Mouse (Mus musculus) adrenal gland, adult 8-10 months (tissue): ENCODE measurements at regions not wholly inside any gene's neighbourhood (a gene's known extent, or its start where the extent isn't known, plus 50 kb on each side); places are given as distances from the start of the nearest gene placed in this dataset.

Source experiments
- DNase-seq: peaks from one replicate; pipeline ENCODE4 v3.0.0; 2022

DNA sequence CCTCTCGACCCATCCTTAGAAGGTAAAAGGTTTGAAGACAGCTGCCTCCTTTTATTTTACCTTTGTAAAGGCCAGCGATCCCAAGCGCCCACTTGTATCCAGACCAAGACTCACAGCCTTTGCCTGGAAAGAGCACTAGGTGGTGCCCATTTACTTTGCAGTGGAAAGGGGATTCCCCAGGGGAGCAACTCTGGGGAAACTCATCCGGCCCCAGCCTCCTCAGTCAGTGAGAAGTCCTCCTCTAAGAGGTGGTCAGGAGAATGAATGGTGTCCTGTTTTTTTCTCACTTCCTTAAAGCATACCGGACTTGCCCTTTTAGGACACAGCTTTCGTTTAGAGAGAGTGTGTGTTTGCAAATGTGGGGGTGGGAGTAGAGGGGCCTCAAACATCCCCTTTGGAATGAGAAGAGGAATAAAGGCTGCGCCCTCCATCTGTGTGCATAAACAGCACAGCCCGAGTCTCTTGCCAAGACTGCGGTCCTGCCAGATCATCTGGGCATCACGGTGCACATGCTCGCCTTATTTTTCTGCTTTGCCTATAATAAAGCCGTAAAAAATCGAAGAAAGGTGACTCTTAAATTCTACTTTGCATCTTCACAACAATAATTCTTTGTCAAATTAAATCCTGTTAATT, 57.5 kb upstream of the Etaa1 start:
- peak; percentile 56 for DNase-seq

DNA sequence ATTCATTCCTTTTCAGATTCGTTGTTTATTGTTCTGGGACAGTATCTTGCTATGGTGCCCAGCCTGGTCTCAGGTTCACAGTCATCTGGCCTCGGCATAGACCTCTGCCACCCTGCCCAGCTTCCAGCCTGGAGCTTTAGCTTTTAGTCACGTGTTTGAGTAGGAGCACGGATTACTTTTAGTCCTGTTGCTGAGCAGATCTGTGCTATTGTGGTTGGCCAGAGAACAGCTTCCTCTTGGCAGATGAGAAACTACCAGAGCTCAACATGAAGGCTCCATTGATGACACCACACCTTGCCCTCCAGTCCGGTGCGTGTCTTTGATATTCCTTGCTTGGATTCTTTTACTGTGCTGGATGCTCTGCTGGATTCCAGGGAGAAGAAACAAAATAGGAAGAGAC, 54.5 kb upstream of the Etaa1 start:
- no peak for DNase-seq
